Mouse (Mus musculus) brain, embryonic 18.5 days (tissue): ENCODE data around the gene Kif21a.

Source experiments
- DNase-seq: peaks from one replicate; pipeline ENCODE4 v3.0.0-alpha.2; 2012; ENCODE audit warnings: low read depth, low spot score

The Kif21a gene

GRCm38 (mm10) chr15:90938469-90938868 is 111.3 kb downstream of the Kif21a start:
- DNase-seq, result no peak

GRCm38 (mm10) chr15:90935579-90935978 is 114.2 kb downstream of the Kif21a start:
- DNase-seq, result no peak

GRCm38 (mm10) chr15:90931451-90931850 is 118.3 kb downstream of the Kif21a start:
- DNase-seq, result no peak

- no peak for DNase-seq
These were observed 120.7 kb downstream of the Kif21a start for GRCm38 (mm10) chr15:90929043-90929442.

- DNase-seq, result no peak
These were observed 153.3 kb downstream of the Kif21a start for GRCm38 (mm10) chr15:90896480-90896879.

- DNase-seq, result peak; percentile 61
These were observed 162.3 kb downstream of the Kif21a start for GRCm38 (mm10) chr15:90887466-90887865.
